Mouse (Mus musculus) fat pad, adult 2 months (tissue): ENCODE measurements around the gene Prickle2.

Source experiments
- DNase-seq: peaks from one replicate; pipeline ENCODE4 v3.0.0-alpha.2; 2011; ENCODE audit warnings: low read depth, low spot score; ENCODE audit errors: extremely low read depth

Gene Prickle2

GRCm38 (mm10) chr6:92394628-92395027, 311.3 kb downstream of the Prickle2 start:
- DNase-seq, result no peak

GRCm38 (mm10) chr6:92390321-92390720, 315.6 kb downstream of the Prickle2 start:
- no peak for DNase-seq

GRCm38 (mm10) chr6:92388681-92389080, 317.3 kb downstream of the Prickle2 start:
- no peak for DNase-seq

GRCm38 (mm10) chr6:92383196-92383782, 322.7 kb downstream of the Prickle2 start:
- no peak for DNase-seq

- no peak for DNase-seq
These were observed 324.9 kb downstream of the Prickle2 start for GRCm38 (mm10) chr6:92381085-92381484.

- no peak for DNase-seq
These were observed 331.1 kb downstream of the Prickle2 start for GRCm38 (mm10) chr6:92374826-92375225.

- no peak for DNase-seq
These were observed 335.1 kb downstream of the Prickle2 start for GRCm38 (mm10) chr6:92370896-92371295.

- no peak for DNase-seq
These were observed 358.5 kb downstream of the Prickle2 start for GRCm38 (mm10) chr6:92347278-92348028.

- no peak for DNase-seq
These were observed 359.2 kb downstream of the Prickle2 start for GRCm38 (mm10) chr6:92346729-92347128.

- DNase-seq, result no peak
These were observed 360.8 kb downstream of the Prickle2 start for GRCm38 (mm10) chr6:92345151-92345550.

- DNase-seq, result no peak
These were observed 361.4 kb downstream of the Prickle2 start for GRCm38 (mm10) chr6:92344588-92344987.
